Mouse (Mus musculus) bone marrow macrophage, adult 2 months (primary cell): ENCODE results near the gene Gm6871. TPM values are rescaled to one million over a fixed set of nuclear protein-coding genes. Genes with fewer than 3 reads are reported as not detected.
"Not testable (repeated sequence)": the region's sequence is repeated elsewhere in the genome, so short reads cannot be mapped to it uniquely, and the experiment has no call there.

Experiments used
- H3K27ac ChIP-seq: 2 replicates; pipeline ENCODE4 v1.5.1; 2012; ENCODE audit warnings: low read depth, low read length; ENCODE audit not compliant: insufficient read depth
- H3K4me1 ChIP-seq: 2 replicates; pipeline ENCODE4 v1.6.1; 2012; ENCODE audit warnings: low read length; ENCODE audit not compliant: control insufficient read depth, insufficient read depth
- H3K4me3 ChIP-seq: 2 replicates; pipeline ENCODE4 v1.5.1; 2012; ENCODE audit warnings: mild to moderate bottlenecking, low read length, moderate library complexity; ENCODE audit not compliant: insufficient read depth
- CTCF ChIP-seq: IDR thresholded peaks from 2 replicates; pipeline ENCODE4 v1.5.1; 2012; ENCODE audit warnings: low read depth, mild to moderate bottlenecking, low read length, moderate library complexity
- POLR2A ChIP-seq: IDR thresholded peaks from 2 replicates; pipeline ENCODE4 v1.6.1; 2012; ENCODE audit warnings: mild to moderate bottlenecking, low read depth, low read length, borderline replicate concordance
- polyA plus RNA-seq: library from polyadenylated mRNA; stranded (reverse); fragments of >200 nt; gene quantifications from 2 replicates; pipeline ENCODE4 v1.2.4, GENCODE M21; 2012; ENCODE audit not compliant: missing spikeins, insufficient read depth, insufficient read length

The Gm6871 gene
- polyA plus RNA-seq, result not detected in 2 replicates

- H3K4me1 ChIP-seq, H3K4me3 ChIP-seq, H3K27ac ChIP-seq: not testable (repeated sequence)
Measured at GRCm38 (mm10) chr7:41573562-41573961, at the start of gene Gm6871. Gm6871 (minus strand) TSS chr7:41573662.

DNA sequence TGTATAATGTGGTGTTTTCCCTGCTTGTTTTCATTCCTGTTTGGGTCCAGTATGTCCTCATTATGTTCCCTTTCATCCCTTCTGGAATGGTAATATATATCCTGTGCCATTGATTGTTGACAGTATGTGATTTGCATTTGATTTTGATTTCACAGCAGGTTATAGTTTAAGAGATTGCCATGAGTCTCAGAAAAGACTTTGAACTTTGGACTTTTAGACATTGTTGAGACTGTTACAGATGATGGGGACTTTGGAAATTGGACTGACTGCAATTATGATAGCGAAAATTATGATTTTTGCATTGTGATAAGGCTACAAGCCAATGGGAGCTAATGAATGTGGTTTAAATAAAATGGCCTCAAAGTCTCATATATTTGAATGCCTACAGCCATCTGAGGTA lies 42.8 kb upstream of the Gm6871 start:
- not testable (repeated sequence) for H3K27ac ChIP-seq, H3K4me3 ChIP-seq, H3K4me1 ChIP-seq

GRCm38 (mm10) chr7:41611654-41612053 lies 38.2 kb upstream of the Gm6871 start:
- TF ChIP-seq CTCF (no peak), POLR2A (no peak)
- no peak overlapping the region for H3K4me3 ChIP-seq
- H3K4me1 ChIP-seq, result peaks cover 3% of the 10 kb centered on the region; the same call in 1 of the 2 replicates
- H3K27ac ChIP-seq, result no peak overlapping the region

DNA sequence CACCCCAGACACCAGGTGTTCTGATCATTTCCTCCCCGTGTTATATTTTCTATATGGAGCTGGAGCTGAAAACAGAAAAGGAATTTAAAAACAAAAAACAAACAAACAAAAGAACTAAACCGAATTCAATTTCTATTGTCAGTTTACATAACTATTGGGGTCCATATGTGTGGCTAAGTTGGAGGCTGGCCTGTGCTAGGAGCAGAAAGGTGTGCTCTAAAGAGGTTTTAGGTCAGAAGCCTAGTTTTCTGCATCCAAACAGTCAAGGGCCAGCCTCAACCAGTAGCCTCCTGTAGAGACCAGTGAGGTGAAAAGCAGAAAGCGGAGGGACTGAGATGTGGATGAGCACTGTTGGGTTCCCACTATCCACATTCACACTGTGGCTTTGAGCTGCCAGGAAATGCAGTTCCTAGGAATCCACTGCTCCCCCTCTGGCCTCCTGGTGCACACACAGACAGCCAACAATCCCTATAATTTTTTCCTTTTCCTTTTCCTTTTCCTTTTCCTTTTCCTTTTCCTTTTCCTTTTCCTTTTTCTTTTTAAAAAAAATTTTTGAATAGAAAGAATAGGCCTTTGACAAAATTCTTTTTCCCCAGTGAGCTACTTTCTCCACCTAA lies 26.6 kb upstream of the Gm6871 start:
- Histone ChIP-seq H3K27ac (no peak overlapping the region), H3K4me1 (peaks cover 7% of the 10 kb centered on the region), H3K4me3 (peak overlapping the region; percentile 97)
- no peak for TF ChIP-seq POLR2A
- TF ChIP-seq CTCF, result no peak

GRCm38 (mm10) chr7:41599034-41599813 lies 25.8 kb upstream of the Gm6871 start, which contains the start of gene 2610021A01Rik:
2610021A01Rik (plus strand) TSS chr7:41599230.
- H3K27ac ChIP-seq, result peak within 1 kb of the TSS; percentile 24
- peaks cover 7% of the 10 kb centered on the region for H3K4me1 ChIP-seq
- TF ChIP-seq POLR2A (no peak), CTCF (no peak)
- peak within 1 kb of the TSS; percentile 97 for H3K4me3 ChIP-seq

DNA sequence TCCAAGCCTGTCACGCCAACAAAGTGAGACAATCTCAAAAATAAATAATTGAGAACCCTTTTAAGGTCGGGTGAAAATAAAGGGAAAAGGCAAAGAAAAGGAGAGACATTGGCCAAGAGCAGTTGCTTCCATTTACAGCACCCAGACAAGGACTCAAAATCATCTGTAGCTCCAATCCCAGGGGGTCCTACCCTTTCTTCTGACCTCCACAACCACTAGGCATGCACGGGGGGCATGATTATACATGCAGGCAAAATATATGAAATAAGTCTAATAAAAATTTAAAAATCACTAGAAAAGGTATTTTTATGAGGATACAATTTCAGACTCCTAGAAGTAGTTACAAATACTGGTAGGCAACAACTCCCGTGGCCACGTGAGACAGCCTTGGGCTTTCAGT lies 25.2 kb upstream of the Gm6871 start:
- TF ChIP-seq CTCF (no peak), POLR2A (no peak)
- Histone ChIP-seq H3K4me1 (peaks cover 7% of the 10 kb centered on the region), H3K4me3 (peak overlapping the region; percentile 97), H3K27ac (no peak overlapping the region)

- H3K27ac ChIP-seq, H3K4me3 ChIP-seq, H3K4me1 ChIP-seq: not testable (repeated sequence)
Measured at GRCm38 (mm10) chr7:41587831-41588230, 14.4 kb upstream of the Gm6871 start.

DNA sequence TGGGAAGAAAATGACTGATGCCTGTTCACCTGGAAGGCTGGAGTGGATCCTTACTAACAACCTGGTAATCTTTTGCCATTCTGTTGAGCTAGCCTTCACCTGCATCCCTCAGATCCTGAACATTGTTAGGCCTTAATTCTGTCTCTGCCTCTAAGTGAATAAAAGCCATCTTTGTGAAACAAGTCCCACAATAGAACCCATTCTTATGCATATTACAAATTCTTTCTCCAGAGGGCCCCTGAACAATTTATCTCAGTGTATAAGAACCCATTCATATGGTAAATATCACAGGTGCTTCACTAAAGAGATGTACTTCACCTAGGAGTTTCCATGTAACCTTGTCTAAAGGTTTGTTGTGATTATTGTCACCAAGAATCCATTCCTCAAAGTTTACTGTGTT lies 8.6 kb upstream of the Gm6871 start:
- Histone ChIP-seq H3K4me1 (no peaks in the 10 kb centered on the region), H3K4me3 (no peak overlapping the region), H3K27ac (no peak overlapping the region)
- TF ChIP-seq POLR2A, result no peak
- TF ChIP-seq CTCF, result no peak

DNA sequence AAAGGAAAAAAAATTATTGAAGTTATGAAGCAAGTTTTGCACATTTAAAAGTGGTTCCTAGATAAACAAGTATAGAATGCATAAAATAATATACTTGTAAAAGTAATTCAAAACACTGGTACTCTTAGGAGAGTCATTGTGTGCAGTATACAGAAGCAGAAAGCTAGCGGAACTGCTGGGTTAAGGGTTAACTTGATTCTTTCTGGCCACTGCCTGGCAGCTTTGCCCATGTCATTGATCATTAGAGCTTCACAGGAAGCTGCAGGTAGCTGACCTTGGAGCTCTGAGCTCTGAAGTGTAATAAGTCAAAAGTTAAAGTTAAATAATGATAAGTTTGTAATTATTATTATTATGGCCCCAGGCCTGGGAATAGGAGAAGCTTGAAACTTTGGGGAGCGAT lies 4.5 kb upstream of the Gm6871 start:
- TF ChIP-seq CTCF (no peak), POLR2A (no peak)
- no peaks in the 10 kb centered on the region for H3K4me1 ChIP-seq
- H3K27ac ChIP-seq, result no peak overlapping the region
- H3K4me3 ChIP-seq, result no peak overlapping the region

DNA sequence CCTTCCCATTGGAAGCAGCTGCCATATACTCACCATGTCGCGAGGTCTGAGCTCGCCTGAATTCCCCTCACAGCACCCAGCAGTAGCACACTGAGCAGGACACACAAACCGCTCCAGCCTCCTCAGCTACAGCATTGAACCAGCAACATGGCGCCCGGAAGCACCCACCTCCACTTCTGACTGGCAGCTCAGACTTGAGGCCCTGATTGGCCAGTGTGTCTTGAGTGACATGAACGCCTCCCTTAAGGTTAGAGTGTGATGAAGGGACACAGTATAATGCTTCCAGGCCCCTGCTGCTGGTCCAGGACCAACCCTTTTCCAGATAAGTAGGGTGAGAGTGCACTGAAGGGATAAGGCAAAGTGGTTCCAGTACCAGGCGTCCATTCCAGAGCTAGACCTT lies 12.8 kb downstream of the Gm6871 start:
- H3K4me1 ChIP-seq, result no peaks in the 10 kb centered on the region
- H3K27ac ChIP-seq, result no peak overlapping the region
- TF ChIP-seq CTCF (no peak), POLR2A (no peak)
- no peak overlapping the region for H3K4me3 ChIP-seq
